ENCODE assay signal across 24 mouse cellular contexts in the genomic region with DNA sequence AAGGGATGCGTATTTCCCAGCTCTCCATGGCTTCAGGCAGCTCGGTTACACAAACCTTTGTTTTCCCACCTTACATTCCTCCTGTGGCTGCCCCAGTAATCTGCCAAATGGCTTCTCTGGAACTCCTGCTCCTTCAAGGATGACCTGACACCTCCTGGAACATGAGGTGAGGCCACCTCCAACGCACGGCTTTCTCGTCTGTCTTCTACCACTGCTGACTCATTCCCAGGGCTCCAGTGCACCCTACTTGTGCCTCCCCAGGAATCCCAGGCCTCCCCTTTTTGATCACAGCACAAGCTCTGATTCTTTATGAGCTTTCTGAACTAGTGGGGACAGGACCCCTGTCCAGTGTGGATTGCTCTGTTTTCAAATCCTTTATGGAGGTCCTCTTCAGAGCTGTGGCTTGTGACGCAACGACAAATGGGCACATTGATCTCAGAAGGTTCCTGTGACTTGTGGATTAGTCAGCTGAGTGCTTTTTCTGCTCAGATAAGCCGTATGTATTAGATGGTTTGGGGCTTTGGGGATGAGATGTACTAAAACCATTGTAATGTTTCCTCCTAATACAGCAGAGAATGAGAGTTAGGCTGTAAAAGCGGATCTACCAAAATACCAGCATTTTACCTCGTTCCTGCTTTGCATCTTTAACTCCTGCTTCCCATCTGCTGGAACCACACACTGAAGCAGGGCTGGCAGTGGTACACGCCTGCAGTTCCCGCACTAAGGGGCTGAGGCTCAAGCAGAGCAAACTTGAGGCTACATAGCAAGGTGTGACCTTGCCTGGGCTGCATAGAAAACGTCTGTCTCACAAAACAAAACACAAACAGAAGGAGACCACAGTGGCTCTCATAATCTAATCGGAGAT. TPM values are rescaled to one million over a fixed set of nuclear protein-coding genes. Genes with fewer than 3 reads are reported as not detected.
DNase-seq lines count a peak whose midpoint lies in the region; ATAC-seq and TF ChIP-seq lines count a peak whose summit lies in the region.
"Had no signal": no experiment of that assay in that cellular context is flagged by ENCODE, and none has a peak within 500 bp of the region (broad histone marks: within the 10 kb centered on the region; RNA-seq: fewer than 3 reads in every experiment).

No protein-coding gene starts in this region.

- ATAC-seq in embryonic facial prominence, embryonic 13.5 days (ENCODE audit: insufficient number of reproducible peaks, insufficient read depth, low FRiP score, low TSS enrichment, low read depth) = no peak
- peak; percentile 72 for ATAC-seq in kidney, embryonic 15.5 days (replicated peaks; ENCODE audit: low FRiP score)
- ATAC-seq in G1E (ENCODE audit: extremely low read depth, insufficient number of reproducible peaks, low FRiP score, poor library complexity, severe bottlenecking) = peak; percentile 65
- ATAC-seq in limb, embryonic 13.5 days (ENCODE audit: low FRiP score, low read depth) = no peak
- ATAC-seq: inflammation-experienced regulatory T-cells, adult 6 months had no signal

- peak overlapping the region; percentile 36; the same call in 1 of the 2 replicates for H3K27ac ChIP-seq in embryonic facial prominence, embryonic 13.5 days
- H3K27ac ChIP-seq in embryonic facial prominence, embryonic 10.5 days (replicated peaks) = no peak overlapping the region
- no peak overlapping the region for H3K27ac ChIP-seq in kidney, embryonic 15.5 days
- H3K27ac ChIP-seq in limb, embryonic 13.5 days = no peak overlapping the region
- H3K27ac ChIP-seq: liver, embryonic 13.5 days; neural tube, embryonic 12.5 days had no signal

- no peaks in the 10 kb centered on the region for H3K27me3 ChIP-seq in embryonic facial prominence, embryonic 13.5 days
- H3K27me3 ChIP-seq in embryonic facial prominence, embryonic 10.5 days (replicated peaks; ENCODE audit: low read depth, poor library complexity, severe bottlenecking) = no peaks in the 10 kb centered on the region
- H3K27me3 ChIP-seq in kidney, embryonic 15.5 days = no peaks in the 10 kb centered on the region
- H3K27me3 ChIP-seq in G1E (ENCODE audit: insufficient read depth, low read length) = peaks cover 14% of the 10 kb centered on the region
- no peaks in the 10 kb centered on the region for H3K27me3 ChIP-seq in limb, embryonic 13.5 days
- H3K27me3 ChIP-seq: liver, embryonic 13.5 days; neural tube, embryonic 12.5 days had no signal

- peaks cover 14% of the 10 kb centered on the region for H3K4me1 ChIP-seq in embryonic facial prominence, embryonic 13.5 days
- peaks cover 12% of the 10 kb centered on the region; the same call in 1 of the 2 replicates for H3K4me1 ChIP-seq in embryonic facial prominence, embryonic 10.5 days
- H3K4me1 ChIP-seq in kidney, embryonic 15.5 days = peaks cover 14% of the 10 kb centered on the region
- peaks cover 33% of the 10 kb centered on the region for H3K4me1 ChIP-seq in G1E (ENCODE audit: insufficient read depth, low read depth, low read length)
- H3K4me1 ChIP-seq in limb, embryonic 13.5 days = peaks cover 17% of the 10 kb centered on the region
- H3K4me1 ChIP-seq: neural tube, embryonic 12.5 days had no signal

- no peaks in the 10 kb centered on the region for H3K9me3 ChIP-seq in embryonic facial prominence, embryonic 13.5 days
- H3K9me3 ChIP-seq in embryonic facial prominence, embryonic 10.5 days = no peaks in the 10 kb centered on the region
- H3K9me3 ChIP-seq in kidney, embryonic 15.5 days (replicated peaks) = no peaks in the 10 kb centered on the region
- H3K9me3 ChIP-seq in G1E (replicated peaks) = no peaks in the 10 kb centered on the region
- H3K9me3 ChIP-seq in limb, embryonic 13.5 days = no peaks in the 10 kb centered on the region
- H3K9me3 ChIP-seq: liver, embryonic 13.5 days; neural tube, embryonic 12.5 days had no signal

- H3K9ac ChIP-seq in embryonic facial prominence, embryonic 13.5 days = no peak overlapping the region
- H3K9ac ChIP-seq in kidney, embryonic 15.5 days = no peak overlapping the region
- no peak overlapping the region for H3K9ac ChIP-seq in limb, embryonic 13.5 days
- H3K9ac ChIP-seq: liver, embryonic 13.5 days; neural tube, embryonic 12.5 days had no signal

- no peak for TF ChIP-seq CTCF in G1E (IDR thresholded peaks at IDR 0.05; ENCODE audit: low read depth, low read length)

- no peak for DNase-seq in embryonic facial prominence, embryonic 10.5 days (ENCODE audit: low spot score)
- no peak for DNase-seq in kidney, postnatal 4 days
- DNase-seq in G1E (ENCODE audit: low spot score) = no peak
- DNase-seq in layer of hippocampus, adult 11-12 months (ENCODE audit: low spot score) = no peak
- no peak for DNase-seq in B cell, adult 2 months
- DNase-seq: adrenal gland, postnatal 10 days; cerebellum, adult 2 months; layer of hippocampus, postnatal 36 days; liver, embryonic 13.5 days; thymus, adult 2 months had no signal

- no peak overlapping the region for H3K4me3 ChIP-seq in embryonic facial prominence, embryonic 13.5 days
- no peak overlapping the region for H3K4me3 ChIP-seq in embryonic facial prominence, embryonic 10.5 days
- no peak overlapping the region for H3K4me3 ChIP-seq in kidney, embryonic 15.5 days (replicated peaks)
- peak overlapping the region; percentile 1; the same call in 1 of the 2 replicates for H3K4me3 ChIP-seq in G1E (ENCODE audit: low read depth, low read length)
- H3K4me3 ChIP-seq in limb, embryonic 13.5 days = no peak overlapping the region
- H3K4me3 ChIP-seq: liver, embryonic 13.5 days; neural tube, embryonic 12.5 days had no signal

- H3K36me3 ChIP-seq in embryonic facial prominence, embryonic 13.5 days = no peaks in the 10 kb centered on the region
- no peaks in the 10 kb centered on the region for H3K36me3 ChIP-seq in embryonic facial prominence, embryonic 10.5 days (replicated peaks)
- H3K36me3 ChIP-seq in kidney, embryonic 15.5 days = no peaks in the 10 kb centered on the region
- H3K36me3 ChIP-seq in G1E (replicated peaks) = no peaks in the 10 kb centered on the region
- no peaks in the 10 kb centered on the region for H3K36me3 ChIP-seq in limb, embryonic 13.5 days
- H3K36me3 ChIP-seq: liver, embryonic 13.5 days; neural tube, embryonic 12.5 days had no signal

- WGBS in embryonic facial prominence, embryonic 13.5 days = 63% methylated on average over 14 of the region's 14 CpGs
- 72% methylated on average over 14 of the region's 14 CpGs for WGBS in embryonic facial prominence, embryonic 10.5 days
- WGBS in kidney, embryonic 15.5 days = 45% methylated on average over 14 of the region's 14 CpGs
- WGBS in limb, embryonic 13.5 days = 51% methylated on average over 14 of the region's 14 CpGs

- no peak overlapping the region for H3K4me2 ChIP-seq in embryonic facial prominence, embryonic 13.5 days
- no peak overlapping the region for H3K4me2 ChIP-seq in kidney, embryonic 15.5 days
- H3K4me2 ChIP-seq in limb, embryonic 13.5 days (replicated peaks) = 0 out of 2 replicates have a peak overlapping the region, but pooled peaks have one; percentile 34
- H3K4me2 ChIP-seq: liver, embryonic 13.5 days; neural tube, embryonic 12.5 days had no signal

RNA-seq across cellular contexts. Expression of gene Gm47996, which starts 48.4 kb away (rescaled TPM):
- polyA plus RNA-seq in embryonic facial prominence, embryonic 13.5 days (2015; fragmentation: Nextera tagmentation; extraction: Ambion mirVana) = 0.30 TPM in 1 of 2 replicates, not detected in the other
- polyA plus RNA-seq in embryonic facial prominence, embryonic 10.5 days (2016; fragmentation: Nextera tagmentation; extraction: Ambion mirVana) = 0.33 TPM in 1 of 2 replicates, not detected in the other
- 0.19 and 0.71 TPM in 2 replicates for polyA plus RNA-seq in kidney, embryonic 15.5 days (2015; fragmentation: Nextera tagmentation; extraction: Ambion mirVana)
- total RNA-seq in G1E (2014; fragmentation: Nextera tagmentation) (7.4 and 8.8 TPM in 2 replicates), G1E (2017) (2.6 and 4.9 TPM in 2 replicates)
- polyA plus RNA-seq in G1E (2012) = 0.86 and 1.3 TPM in 2 replicates
- not detected in 2 replicates for polyA plus RNA-seq in limb, embryonic 13.5 days (2015; fragmentation: Nextera tagmentation; extraction: Ambion mirVana)
- total RNA-seq: adrenal gland, postnatal 10 days; gastrocnemius, postnatal 4 days; layer of hippocampus, postnatal 36 days; left cerebral cortex, postnatal 36 days; monocyte, adult 5-6 weeks had no signal
- polyA plus RNA-seq: cerebellum, adult 2 months; embryonic facial prominence, embryonic 11.5 days; heart, embryonic 14.5 days; inflammation-experienced regulatory T-cells, adult 6 months; lung, embryonic 16.5 days; neural tube, embryonic 12.5 days; stomach, embryonic 14.5 days; thymus, adult 2 months; urinary bladder, adult 2 months had no signal

RNA-seq across cellular contexts. Expression of gene 3110040M04Rik, which starts 54.4 kb away (rescaled TPM):
- not detected in 2 replicates for polyA plus RNA-seq in embryonic facial prominence, embryonic 13.5 days (2015; fragmentation: Nextera tagmentation; extraction: Ambion mirVana)
- polyA plus RNA-seq in embryonic facial prominence, embryonic 10.5 days (2016; fragmentation: Nextera tagmentation; extraction: Ambion mirVana) = not detected in 2 replicates
- 0.42 and 0.55 TPM in 2 replicates for polyA plus RNA-seq in kidney, embryonic 15.5 days (2015; fragmentation: Nextera tagmentation; extraction: Ambion mirVana)
- total RNA-seq in G1E (2014; fragmentation: Nextera tagmentation) = 4.4 and 13.5 TPM in 2 replicates
- total RNA-seq in G1E (2017) = 5.3 and 5.9 TPM in 2 replicates
- polyA plus RNA-seq in G1E (2012) = 2.4 and 3.7 TPM in 2 replicates
- not detected in 2 replicates for polyA plus RNA-seq in limb, embryonic 13.5 days (2015; fragmentation: Nextera tagmentation; extraction: Ambion mirVana)
- total RNA-seq: adrenal gland, postnatal 10 days; gastrocnemius, postnatal 4 days; hematopoietic stem cell, adult 5-6 weeks; layer of hippocampus, postnatal 36 days; left cerebral cortex, postnatal 36 days; monocyte, adult 5-6 weeks had no signal
- polyA plus RNA-seq: cerebellum, adult 2 months; embryonic facial prominence, embryonic 11.5 days; heart, embryonic 14.5 days; inflammation-experienced regulatory T-cells, adult 6 months; lung, embryonic 16.5 days; neural tube, embryonic 12.5 days; stomach, embryonic 14.5 days; thymus, adult 2 months; urinary bladder, adult 2 months had no signal

Comparison
In these comparisons a context has a peak if more than half of its experiments do, and no peak if none do; other contexts are left out.
1. ATAC-seq: peak in kidney, embryonic 15.5 days (single experiment) and G1E (single experiment); none in embryonic facial prominence, embryonic 13.5 days (single experiment) and limb, embryonic 13.5 days (single experiment).